Mouse (Mus musculus): ENCODE results near the gene Exoc4. TPM values are rescaled to one million over a fixed set of nuclear protein-coding genes. Genes with fewer than 3 reads are reported as not detected.

The Exoc4 gene
- polyA plus RNA-seq, 1 experiment, result 40.1 TPM

DNA sequence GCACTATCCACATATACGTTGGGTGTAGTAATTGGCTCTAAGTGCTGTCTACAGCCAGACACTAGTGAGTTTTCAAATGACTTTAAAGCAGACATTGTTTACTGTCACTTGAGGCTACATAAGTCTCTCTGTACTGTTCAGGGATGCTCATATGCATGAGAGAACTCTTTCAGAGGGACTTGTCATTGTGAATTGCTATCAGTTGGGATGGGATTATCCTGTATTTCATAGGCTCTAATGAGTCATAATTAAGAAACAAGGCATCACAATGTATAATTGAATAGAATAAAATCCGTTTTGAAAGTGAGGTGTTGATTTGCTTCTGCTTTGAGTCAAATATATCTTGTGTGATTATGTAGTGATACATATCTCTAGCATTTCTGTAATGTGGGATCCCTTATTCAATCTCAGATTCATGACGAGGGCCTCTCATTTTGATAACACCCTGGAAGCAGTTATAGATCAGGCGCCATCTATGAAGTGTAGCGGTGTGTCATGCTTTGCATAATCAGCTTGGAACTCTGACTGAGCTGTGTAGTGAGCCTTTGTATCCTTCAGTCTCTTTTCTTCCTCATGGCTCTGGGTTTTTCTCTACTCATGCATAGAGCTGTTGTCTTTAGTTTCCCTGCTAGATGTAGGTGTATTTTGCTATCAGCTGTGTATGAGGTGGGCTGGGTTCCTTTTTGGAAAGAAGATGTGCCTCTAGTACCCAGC is 8.3 kb downstream of the Exoc4 start:
- Histone ChIP-seq H3K4me3 (no peak overlapping the region), H3K36me3 (ENCODE audit: control insufficient read depth, insufficient read depth) (no peaks in the 10 kb centered on the region), H3K27me3 (ENCODE audit: control insufficient read depth, insufficient read depth, insufficient read length) (no peaks in the 10 kb centered on the region), H3K4me2 (ENCODE audit: low read depth) (no peak overlapping the region), H3ac (ENCODE audit: control insufficient read depth, insufficient read length) (no peak overlapping the region), H3K79me2 (ENCODE audit: control insufficient read depth, insufficient read depth) (peaks cover 37% of the 10 kb centered on the region)
- TF ChIP-seq SRF (IDR thresholded peaks at IDR 0.05; ENCODE audit: control insufficient read depth, insufficient read length, low read depth) (no peak), POLR2A (IDR thresholded peaks at IDR 0.05; ENCODE audit: insufficient read length, low read depth) (no peak), REST (IDR thresholded peaks at IDR 0.05; ENCODE audit: insufficient read depth, insufficient read length) (no peak), E2F4 (IDR thresholded peaks at IDR 0.05; ENCODE audit: insufficient read depth) (no peak)

- TF ChIP-seq MYOG (IDR thresholded peaks at IDR 0.05; ENCODE audit: control insufficient read depth in 1 of 3, insufficient read depth in 1 of 3, insufficient read length in 2 of 3, low read depth in 2 of 3), result no peak
- no peak for TF ChIP-seq MAX (IDR thresholded peaks at IDR 0.05; ENCODE audit: low read depth)
- no peak for TF ChIP-seq TCF3 (IDR thresholded peaks at IDR 0.05; ENCODE audit: insufficient read length, low read depth)
- TF ChIP-seq POLR2AphosphoS2 (IDR thresholded peaks at IDR 0.05; ENCODE audit: insufficient read length, low read depth), result no peak
- TF ChIP-seq REST (IDR thresholded peaks at IDR 0.05; ENCODE audit: insufficient read depth, insufficient read length), result no peak
- TF ChIP-seq E2F4 (IDR thresholded peaks at IDR 0.05; ENCODE audit: insufficient read depth), result no peak
- TF ChIP-seq SRF (IDR thresholded peaks at IDR 0.05; ENCODE audit: control insufficient read depth, insufficient read length, low read depth), result no peak
- TF ChIP-seq CEBPB (IDR thresholded peaks at IDR 0.05; ENCODE audit: insufficient read depth, poor library complexity, severe bottlenecking), result no peak
- TF ChIP-seq TCF12 (IDR thresholded peaks at IDR 0.05; ENCODE audit: insufficient read depth, poor library complexity, severe bottlenecking), result no peak
- TF ChIP-seq USF1 (IDR thresholded peaks at IDR 0.05; ENCODE audit: low read depth), result no peak
- TF ChIP-seq POLR2A (IDR thresholded peaks at IDR 0.05; ENCODE audit: insufficient read length, low read depth), result no peak
- no peak for TF ChIP-seq MYOD1 (IDR thresholded peaks at IDR 0.05; ENCODE audit: control insufficient read depth in 1 of 3, insufficient read length in 2 of 3, low read depth in 2 of 3)
- Histone ChIP-seq H3K79me2 (ENCODE audit: control insufficient read depth, insufficient read depth) (peaks cover 33% of the 10 kb centered on the region), H3K4me3 (no peak overlapping the region), H3ac (ENCODE audit: control insufficient read depth, insufficient read length) (no peak overlapping the region), H3K27me3 (ENCODE audit: control insufficient read depth, insufficient read depth, insufficient read length) (no peaks in the 10 kb centered on the region), H3K36me3 (ENCODE audit: control insufficient read depth, insufficient read depth) (no peaks in the 10 kb centered on the region), H3K4me2 (ENCODE audit: low read depth) (no peak overlapping the region)
These were observed 11.0 kb downstream of the Exoc4 start for GRCm38 (mm10) chr6:33259926-33260325.

DNA sequence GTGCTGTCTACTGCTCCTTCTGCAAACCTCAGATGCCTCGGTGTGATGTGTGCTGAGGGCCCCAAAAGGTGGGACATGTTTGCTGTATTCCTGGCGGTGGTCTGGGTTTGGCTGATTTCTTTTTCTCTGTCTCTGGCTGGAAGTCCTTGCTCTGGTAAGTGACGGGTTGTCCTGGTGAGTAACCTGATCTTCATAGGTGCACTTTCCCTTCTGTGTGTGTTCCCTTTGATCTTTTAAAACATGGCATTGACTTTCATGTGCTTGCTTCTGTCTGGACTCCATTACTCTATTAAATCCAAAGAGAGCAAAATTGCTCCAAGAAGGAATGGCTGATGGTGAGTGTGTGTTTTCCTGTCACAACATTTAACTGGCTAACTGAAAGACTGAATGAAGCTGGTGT is 12.7 kb downstream of the Exoc4 start:
- Histone ChIP-seq H3ac (ENCODE audit: control insufficient read depth, insufficient read length) (no peak overlapping the region), H3K79me2 (ENCODE audit: control insufficient read depth, insufficient read depth) (peaks cover 16% of the 10 kb centered on the region), H3K4me2 (ENCODE audit: low read depth) (no peak overlapping the region), H3K4me3 (no peak overlapping the region), H3K27me3 (ENCODE audit: control insufficient read depth, insufficient read depth, insufficient read length) (no peaks in the 10 kb centered on the region), H3K36me3 (ENCODE audit: control insufficient read depth, insufficient read depth) (peaks cover 9% of the 10 kb centered on the region)
- no peak for TF ChIP-seq MAX (IDR thresholded peaks at IDR 0.05; ENCODE audit: low read depth)
- TF ChIP-seq POLR2A (IDR thresholded peaks at IDR 0.05; ENCODE audit: insufficient read length, low read depth), result no peak
- TF ChIP-seq MYOD1 (IDR thresholded peaks at IDR 0.05; ENCODE audit: control insufficient read depth in 1 of 3, insufficient read length in 2 of 3, low read depth in 2 of 3), result no peak
- TF ChIP-seq MYOG (IDR thresholded peaks at IDR 0.05; ENCODE audit: control insufficient read depth in 1 of 3, insufficient read depth in 1 of 3, insufficient read length in 2 of 3, low read depth in 2 of 3), result no peak
- TF ChIP-seq POLR2AphosphoS2 (IDR thresholded peaks at IDR 0.05; ENCODE audit: insufficient read length, low read depth), result no peak
- no peak for TF ChIP-seq TCF12 (IDR thresholded peaks at IDR 0.05; ENCODE audit: insufficient read depth, poor library complexity, severe bottlenecking)
- no peak for TF ChIP-seq E2F4 (IDR thresholded peaks at IDR 0.05; ENCODE audit: insufficient read depth)
- TF ChIP-seq CEBPB (IDR thresholded peaks at IDR 0.05; ENCODE audit: insufficient read depth, poor library complexity, severe bottlenecking), result no peak
- no peak for TF ChIP-seq TCF3 (IDR thresholded peaks at IDR 0.05; ENCODE audit: insufficient read length, low read depth)

DNA sequence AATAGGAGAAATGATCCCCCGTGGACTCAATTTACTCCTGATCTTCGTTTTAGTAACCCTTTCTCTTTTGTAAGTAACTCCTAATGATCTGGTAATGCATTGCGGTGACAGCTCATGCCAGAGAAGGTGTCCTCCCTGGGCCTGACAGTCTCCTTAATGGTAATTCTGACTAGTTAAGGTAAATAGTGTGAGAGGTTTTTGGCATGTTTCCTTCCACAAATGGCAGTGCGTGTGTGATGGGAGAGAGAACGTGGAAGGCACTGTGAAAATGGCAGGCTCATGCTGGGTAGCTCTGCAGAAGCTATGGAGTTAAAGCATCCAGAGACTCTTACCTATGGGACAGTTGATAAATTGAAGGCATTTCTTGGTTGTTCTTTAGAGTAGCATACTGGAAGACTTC is 15.1 kb downstream of the Exoc4 start:
- no peak overlapping the region for H3ac ChIP-seq (ENCODE audit: control insufficient read depth, insufficient read length)
- TF ChIP-seq E2F4 (IDR thresholded peaks at IDR 0.05; ENCODE audit: insufficient read depth) (no peak), TCF3 (IDR thresholded peaks at IDR 0.05; ENCODE audit: insufficient read length, low read depth) (no peak), POLR2A (IDR thresholded peaks at IDR 0.05; ENCODE audit: insufficient read length, low read depth) (no peak), CEBPB (IDR thresholded peaks at IDR 0.05; ENCODE audit: insufficient read depth, poor library complexity, severe bottlenecking) (no peak), USF1 (IDR thresholded peaks at IDR 0.05; ENCODE audit: low read depth) (no peak), MYOD1 (IDR thresholded peaks at IDR 0.05; ENCODE audit: control insufficient read depth in 1 of 3, insufficient read length in 2 of 3, low read depth in 2 of 3) (no peak), TCF12 (IDR thresholded peaks at IDR 0.05; ENCODE audit: insufficient read depth, poor library complexity, severe bottlenecking) (no peak), MAX (IDR thresholded peaks at IDR 0.05; ENCODE audit: low read depth) (no peak), MYOG (IDR thresholded peaks at IDR 0.05; ENCODE audit: control insufficient read depth in 1 of 3, insufficient read depth in 1 of 3, insufficient read length in 2 of 3, low read depth in 2 of 3) (no peak), SRF (IDR thresholded peaks at IDR 0.05; ENCODE audit: control insufficient read depth, insufficient read length, low read depth) (no peak), REST (IDR thresholded peaks at IDR 0.05; ENCODE audit: insufficient read depth, insufficient read length) (no peak), POLR2AphosphoS2 (IDR thresholded peaks at IDR 0.05; ENCODE audit: insufficient read length, low read depth) (no peak)
- no peak overlapping the region for H3K4me3 ChIP-seq
- peaks cover 15% of the 10 kb centered on the region for H3K79me2 ChIP-seq (ENCODE audit: control insufficient read depth, insufficient read depth)
- H3K36me3 ChIP-seq (ENCODE audit: control insufficient read depth, insufficient read depth), result peaks cover 16% of the 10 kb centered on the region
- H3K27me3 ChIP-seq (ENCODE audit: control insufficient read depth, insufficient read depth, insufficient read length), result no peaks in the 10 kb centered on the region
- no peak overlapping the region for H3K4me2 ChIP-seq (ENCODE audit: low read depth)

GRCm38 (mm10) chr6:33264388-33264787 is 15.5 kb downstream of the Exoc4 start:
- H3K4me3 ChIP-seq, result no peak overlapping the region
- H3K27me3 ChIP-seq (ENCODE audit: control insufficient read depth, insufficient read depth, insufficient read length), result no peaks in the 10 kb centered on the region
- H3K36me3 ChIP-seq (ENCODE audit: control insufficient read depth, insufficient read depth), result peaks cover 16% of the 10 kb centered on the region
- TF ChIP-seq SRF (IDR thresholded peaks at IDR 0.05; ENCODE audit: control insufficient read depth, insufficient read length, low read depth) (no peak), USF1 (IDR thresholded peaks at IDR 0.05; ENCODE audit: low read depth) (no peak), MAX (IDR thresholded peaks at IDR 0.05; ENCODE audit: low read depth) (no peak)
- peaks cover 11% of the 10 kb centered on the region for H3K79me2 ChIP-seq (ENCODE audit: control insufficient read depth, insufficient read depth)
- no peak overlapping the region for H3ac ChIP-seq (ENCODE audit: control insufficient read depth, insufficient read length)
- no peak overlapping the region for H3K4me2 ChIP-seq (ENCODE audit: low read depth)
